47 mouse cellular contexts compared by ENCODE assay signal in the genomic region with DNA sequence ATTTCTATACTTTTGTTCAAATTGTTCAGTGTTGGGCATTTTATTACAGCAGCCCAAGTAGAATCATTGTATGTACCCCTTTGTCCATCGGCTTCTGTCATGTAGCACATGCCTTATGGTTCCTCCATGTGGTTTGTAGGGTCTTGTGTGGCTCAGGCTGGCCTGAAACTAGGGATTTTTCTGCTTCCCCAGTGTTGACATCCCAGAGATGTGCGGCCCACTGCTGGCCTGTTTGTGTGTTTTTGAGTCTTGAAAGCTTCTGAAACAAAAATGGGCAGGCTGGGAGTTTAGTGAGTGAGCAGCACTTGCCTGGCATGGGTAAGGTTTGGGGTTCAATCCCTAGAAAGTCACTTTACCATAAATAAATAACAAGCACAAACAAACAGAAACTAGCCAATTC. TPM values are rescaled to one million over a fixed set of nuclear protein-coding genes. Genes with fewer than 3 reads are reported as not detected.
"Had no signal": no experiment of that assay in that cellular context is flagged by ENCODE, and none has a peak within 500 bp of the region (broad histone marks: within the 10 kb centered on the region; RNA-seq: fewer than 3 reads in every experiment).

No protein-coding gene starts in this region.

- ATAC-seq: liver, embryonic 12.5 days; liver, postnatal 0 days; lung, postnatal 0 days; midbrain, embryonic 13.5 days; midbrain, embryonic 16.5 days had no signal

- H3K9me3 ChIP-seq: limb, embryonic 10.5 days; limb, embryonic 12.5 days; limb, embryonic 13.5 days; limb, embryonic 15.5 days; liver, embryonic 12.5 days; liver, embryonic 13.5 days; liver, embryonic 15.5 days; lung, embryonic 15.5 days; megakaryocyte, embryonic 14.5 days; midbrain, embryonic 10.5 days; midbrain, embryonic 12.5 days; midbrain, embryonic 13.5 days; neural tube, embryonic 12.5 days had no signal

- H3K4me2 ChIP-seq: limb, embryonic 12.5 days; limb, embryonic 13.5 days; limb, embryonic 15.5 days; liver, embryonic 11.5 days; liver, embryonic 12.5 days; liver, embryonic 13.5 days; liver, embryonic 15.5 days; lung, embryonic 14.5 days; lung, embryonic 15.5 days; midbrain, embryonic 12.5 days; midbrain, embryonic 13.5 days; neural tube, embryonic 12.5 days had no signal

- H3K4me3 ChIP-seq: left cerebral cortex, adult 2 months; limb, embryonic 10.5 days; limb, embryonic 12.5 days; limb, embryonic 13.5 days; limb, embryonic 15.5 days; liver, embryonic 12.5 days; liver, embryonic 13.5 days; liver, embryonic 15.5 days; lung, embryonic 15.5 days; megakaryocyte, embryonic 14.5 days; midbrain, embryonic 10.5 days; midbrain, embryonic 12.5 days; midbrain, embryonic 13.5 days; myocyte; neural tube, embryonic 12.5 days had no signal

- DNase-seq: left cerebral cortex, postnatal 4 days; liver; liver, embryonic 13.5 days; liver, postnatal 0 days; lung, adult 18-20 months; lung, adult 2 months; lung, embryonic 14.5 days; lung, postnatal 10 days; lung, postnatal 14 days; lung, postnatal 36 days; lung, postnatal 4 days; midbrain, embryonic 14.5 days had no signal

- H3K27ac ChIP-seq: left cerebral cortex, adult 2 months; limb, embryonic 10.5 days; limb, embryonic 12.5 days; limb, embryonic 13.5 days; limb, embryonic 15.5 days; liver, embryonic 12.5 days; liver, embryonic 13.5 days; liver, embryonic 14.5 days; liver, embryonic 15.5 days; lung, embryonic 15.5 days; macrophage; midbrain, embryonic 10.5 days; midbrain, embryonic 12.5 days; midbrain, embryonic 13.5 days; neural tube, embryonic 12.5 days had no signal

- H3K27me3 ChIP-seq: limb, embryonic 12.5 days; limb, embryonic 13.5 days; limb, embryonic 15.5 days; liver, embryonic 12.5 days; liver, embryonic 13.5 days; liver, embryonic 15.5 days; lung, embryonic 15.5 days; megakaryocyte, embryonic 14.5 days; midbrain, embryonic 12.5 days; midbrain, embryonic 13.5 days; neural tube, embryonic 12.5 days had no signal

- H3K4me1 ChIP-seq: limb, embryonic 12.5 days; limb, embryonic 13.5 days; limb, embryonic 15.5 days; liver, embryonic 13.5 days; liver, embryonic 15.5 days; lung, embryonic 15.5 days; midbrain, embryonic 10.5 days; midbrain, embryonic 12.5 days; midbrain, embryonic 13.5 days; neural tube, embryonic 12.5 days had no signal

- H3K9ac ChIP-seq: limb, embryonic 12.5 days; limb, embryonic 13.5 days; limb, embryonic 15.5 days; liver, embryonic 12.5 days; liver, embryonic 13.5 days; liver, embryonic 14.5 days; liver, embryonic 15.5 days; liver, postnatal 0 days; lung, embryonic 14.5 days; lung, embryonic 15.5 days; midbrain, embryonic 12.5 days; midbrain, embryonic 13.5 days; neural tube, embryonic 12.5 days had no signal

RNA-seq across cellular contexts. Expression of a gene that starts 19.2 kb away (rescaled TPM):
- total RNA-seq: left cerebral cortex, adult 2 months; left cerebral cortex, adult 8-10 months; left cerebral cortex, postnatal 10 days; left cerebral cortex, postnatal 14 days; left cerebral cortex, postnatal 25 days; left cerebral cortex, postnatal 36 days; left cerebral cortex, postnatal 4 days; liver, adult 2 months; megakaryocyte progenitor cell, adult 5-6 weeks; megakaryocyte, adult 5-6 weeks; megakaryocyte-erythroid progenitor cell, adult 5-6 weeks; midbrain, postnatal 0 days; monocyte, adult 5-6 weeks had no signal
- polyA plus RNA-seq: limb, embryonic 10.5 days; limb, embryonic 11.5 days; limb, embryonic 12.5 days; limb, embryonic 13.5 days; limb, embryonic 14.5 days; limb, embryonic 15.5 days; liver, adult 2 months; liver, embryonic 11.5 days; liver, embryonic 12.5 days; liver, embryonic 13.5 days; liver, embryonic 14.5 days; liver, embryonic 15.5 days; liver, embryonic 16.5 days; liver, postnatal 0 days; lung, adult 2 months; lung, embryonic 14.5 days; lung, embryonic 15.5 days; lung, embryonic 16.5 days; lung, postnatal 0 days; macrophage; midbrain, embryonic 10.5 days; midbrain, embryonic 12.5 days; midbrain, embryonic 13.5 days; midbrain, embryonic 14.5 days; midbrain, embryonic 16.5 days; midbrain, postnatal 0 days; myocyte; neural tube, embryonic 11.5 days; neural tube, embryonic 12.5 days had no signal

RNA-seq across cellular contexts. Expression of a gene that starts 42.6 kb away (rescaled TPM):
- total RNA-seq: left cerebral cortex, adult 2 months; left cerebral cortex, adult 8-10 months; left cerebral cortex, postnatal 10 days; left cerebral cortex, postnatal 14 days; left cerebral cortex, postnatal 25 days; left cerebral cortex, postnatal 36 days; left cerebral cortex, postnatal 4 days; liver, adult 2 months; megakaryocyte progenitor cell, adult 5-6 weeks; megakaryocyte, adult 5-6 weeks; megakaryocyte-erythroid progenitor cell, adult 5-6 weeks; midbrain, postnatal 0 days; monocyte, adult 5-6 weeks had no signal
- polyA plus RNA-seq: limb, embryonic 10.5 days; limb, embryonic 11.5 days; limb, embryonic 12.5 days; limb, embryonic 13.5 days; limb, embryonic 14.5 days; limb, embryonic 15.5 days; liver, adult 2 months; liver, embryonic 11.5 days; liver, embryonic 12.5 days; liver, embryonic 13.5 days; liver, embryonic 14.5 days; liver, embryonic 15.5 days; liver, embryonic 16.5 days; liver, postnatal 0 days; lung, adult 2 months; lung, embryonic 14.5 days; lung, embryonic 15.5 days; lung, embryonic 16.5 days; lung, postnatal 0 days; macrophage; midbrain, embryonic 10.5 days; midbrain, embryonic 12.5 days; midbrain, embryonic 13.5 days; midbrain, embryonic 14.5 days; midbrain, embryonic 16.5 days; midbrain, postnatal 0 days; myocyte; neural tube, embryonic 11.5 days; neural tube, embryonic 12.5 days had no signal
